Mouse (Mus musculus): ENCODE measurements around the gene Sf1.

Gene Sf1

GRCm38 (mm10) chr19:6340524-6341452, 22.7 kb upstream of the Sf1 start, which contains the start of gene Map4k2:
Gene Map4k2, plus strand, starts transcription at chr19:6341135.
- DNase-seq (ENCODE audit: low read depth, low spot score): no peak

- DNase-seq (ENCODE audit: low read depth, low spot score): no peak
These were observed 21.9 kb upstream of the Sf1 start for GRCm38 (mm10) chr19:6341453-6342077.

GRCm38 (mm10) chr19:6342276-6342933, 21.1 kb upstream of the Sf1 start:
- DNase-seq (ENCODE audit: low read depth, low spot score): no peak

- no peak for DNase-seq (ENCODE audit: low read depth, low spot score)
These were observed 20.2 kb upstream of the Sf1 start for GRCm38 (mm10) chr19:6343066-6343925.

GRCm38 (mm10) chr19:6343996-6344395, 19.5 kb upstream of the Sf1 start:
- no peak for DNase-seq (ENCODE audit: low read depth, low spot score)

GRCm38 (mm10) chr19:6346023-6346422, 17.5 kb upstream of the Sf1 start:
- no peak for DNase-seq (ENCODE audit: low read depth, low spot score)

GRCm38 (mm10) chr19:6346661-6347060, 16.8 kb upstream of the Sf1 start:
- no peak for DNase-seq (ENCODE audit: low read depth, low spot score)

GRCm38 (mm10) chr19:6347615-6348014, 15.9 kb upstream of the Sf1 start:
- DNase-seq (ENCODE audit: low read depth, low spot score): no peak

- no peak for DNase-seq (ENCODE audit: low read depth, low spot score)
These were observed 14.8 kb upstream of the Sf1 start for GRCm38 (mm10) chr19:6348717-6349116.

- no peak for DNase-seq (ENCODE audit: low read depth, low spot score)
These were observed 14.1 kb upstream of the Sf1 start for GRCm38 (mm10) chr19:6349215-6349983.

- DNase-seq (ENCODE audit: low read depth, low spot score): no peak
These were observed 11.9 kb upstream of the Sf1 start for GRCm38 (mm10) chr19:6351431-6352106.

GRCm38 (mm10) chr19:6352107-6352505, 11.4 kb upstream of the Sf1 start:
- no peak for DNase-seq (ENCODE audit: low read depth, low spot score)

GRCm38 (mm10) chr19:6354030-6354429, 9.5 kb upstream of the Sf1 start:
- DNase-seq (ENCODE audit: low read depth, low spot score): no peak

- no peak for DNase-seq (ENCODE audit: low read depth, low spot score)
These were observed 2.2 kb upstream of the Sf1 start for GRCm38 (mm10) chr19:6361291-6361690.

- no peak for DNase-seq (ENCODE audit: low read depth, low spot score)
These were observed 439 bp upstream of the Sf1 start for GRCm38 (mm10) chr19:6363091-6363410.

GRCm38 (mm10) chr19:6364317-6364725, 831 bp downstream of the Sf1 start:
- DNase-seq (ENCODE audit: low read depth, low spot score): peak; percentile 90

- no peak for DNase-seq (ENCODE audit: low read depth, low spot score)
These were observed 1.4 kb downstream of the Sf1 start for GRCm38 (mm10) chr19:6364842-6365241.

GRCm38 (mm10) chr19:6370175-6370574, 6.7 kb downstream of the Sf1 start:
- no peak for DNase-seq (ENCODE audit: low read depth, low spot score)

GRCm38 (mm10) chr19:6372433-6372832, 8.9 kb downstream of the Sf1 start:
- DNase-seq (ENCODE audit: low read depth, low spot score): no peak
